Mouse (Mus musculus) cerebellum, adult 2 months (tissue): ENCODE measurements around the gene Rrp12. TPM values are rescaled to one million over a fixed set of nuclear protein-coding genes. Genes with fewer than 3 reads are reported as not detected.
"Not testable (repeated sequence)": the region's sequence is repeated elsewhere in the genome, so short reads cannot be mapped to it uniquely, and the experiment has no call there.

Experiments used
- DNase-seq, 2 experiments: peaks; one replicate each; pipeline ENCODE4 v3.0.0; 2021
- H3K27ac ChIP-seq: fragments of 200-500 bp; 2 replicates; pipeline ENCODE4 v1.5.1; 2012; ENCODE audit warnings: low read length, control low read depth, inconsistent platforms; ENCODE audit not compliant: insufficient read depth
- H3K27me3 ChIP-seq: fragments of 200-500 bp; 2 replicates; pipeline ENCODE4 v1.6.1; 2012; ENCODE audit warnings: inconsistent platforms, mild to moderate bottlenecking, low read length, moderate library complexity; ENCODE audit not compliant: control insufficient read depth, insufficient read depth
- H3K4me1 ChIP-seq: fragments of 200-500 bp; 2 replicates; pipeline ENCODE4 v1.6.1; 2011; ENCODE audit warnings: low read length; ENCODE audit not compliant: control insufficient read depth, insufficient read depth
- H3K4me3 ChIP-seq: fragments of 200-500 bp; replicated peaks from 2 replicates; pipeline ENCODE3; 2011; ENCODE audit warnings: mild to moderate bottlenecking, low read depth, low read length, control low read depth; ENCODE audit not compliant: insufficient read depth
- CTCF ChIP-seq: fragments of 200-500 bp; IDR thresholded peaks from 2 replicates; pipeline ENCODE4 v1.5.1; 2011; ENCODE audit warnings: low read depth, mild to moderate bottlenecking, control low read depth, low read length, moderate library complexity, borderline replicate concordance; ENCODE audit not compliant: insufficient read depth
- POLR2A ChIP-seq: fragments of 200-500 bp; IDR thresholded peaks from 2 replicates; pipeline ENCODE4 v1.6.1; 2011; ENCODE audit warnings: low read length, control low read depth, borderline replicate concordance; ENCODE audit not compliant: insufficient read depth
- WGBS: fragments of 180-500 bp; shearing (Covaris S2); methylation state at CpG from one replicate; pipeline ENCODE4 v1.1.7; 2018; 5-methylcytosine and 5-hydroxymethylcytosine counted together
- polyA plus RNA-seq: library from polyadenylated mRNA; depleted of rRNA; stranded (reverse); fragments of >200 nt; gene quantifications from 2 replicates; pipeline ENCODE4 v1.2.3, GENCODE M21; 2012

The Rrp12 gene
- polyA plus RNA-seq, 1 experiment: 15.1 TPM

- no peak overlapping the region for H3K4me3 ChIP-seq
- H3K27ac ChIP-seq: no peak overlapping the region
- no peaks in the 10 kb centered on the region for H3K4me1 ChIP-seq
- 93% methylated on average over 14 of the region's 14 CpGs for WGBS
- TF ChIP-seq POLR2A: no peak
- no peak for TF ChIP-seq CTCF
- H3K27me3 ChIP-seq: no peaks in the 10 kb centered on the region
- no peak for DNase-seq
These were observed 21.6 kb downstream of the Rrp12 start for GRCm38 (mm10) chr19:41874356-41874755.

- 98% methylated on average over 2 of the region's 2 CpGs for WGBS
- Histone ChIP-seq H3K27me3 (no peaks in the 10 kb centered on the region), H3K27ac (no peak overlapping the region), H3K4me1 (no peaks in the 10 kb centered on the region), H3K4me3 (no peak overlapping the region)
- TF ChIP-seq POLR2A (no peak), CTCF (no peak)
- no peak for DNase-seq
These were observed 23.7 kb downstream of the Rrp12 start for GRCm38 (mm10) chr19:41872285-41872684.

GRCm38 (mm10) chr19:41869946-41870345 is 26.0 kb downstream of the Rrp12 start:
- not testable (repeated sequence) for H3K27ac ChIP-seq
- 54% methylated on average over 5 of the region's 5 CpGs for WGBS

GRCm38 (mm10) chr19:41869296-41869695 is 26.7 kb downstream of the Rrp12 start:
- TF ChIP-seq POLR2A (no peak), CTCF (no peak)
- 86% methylated on average over 5 of the region's 5 CpGs for WGBS
- DNase-seq: no peak
- no peaks in the 10 kb centered on the region for H3K4me1 ChIP-seq
- no peak overlapping the region for H3K4me3 ChIP-seq
- H3K27ac ChIP-seq: no peak overlapping the region
- no peaks in the 10 kb centered on the region for H3K27me3 ChIP-seq

More at GRCm38 (mm10) chr19:41869946-41870345, 26.0 kb downstream of the Rrp12 start:
- not testable (repeated sequence) for H3K4me1 ChIP-seq, H3K4me3 ChIP-seq, DNase-seq, H3K27me3 ChIP-seq

- Histone ChIP-seq H3K4me3 (no peak overlapping the region), H3K4me1 (no peaks in the 10 kb centered on the region), H3K27ac (no peak overlapping the region), H3K27me3 (no peaks in the 10 kb centered on the region)
- TF ChIP-seq CTCF: no peak
- TF ChIP-seq POLR2A: no peak
- 93% methylated on average over 8 of the region's 8 CpGs for WGBS
- DNase-seq: no peak
These were observed 29.3 kb downstream of the Rrp12 start for GRCm38 (mm10) chr19:41866707-41867106.

- no peaks in the 10 kb centered on the region for H3K27me3 ChIP-seq
- no peak for DNase-seq
- TF ChIP-seq POLR2A (no peak), CTCF (no peak)
- no peak overlapping the region for H3K27ac ChIP-seq
- no peak overlapping the region for H3K4me3 ChIP-seq
- WGBS: 90% methylated on average over 3 of the region's 3 CpGs
- no peaks in the 10 kb centered on the region for H3K4me1 ChIP-seq
These were observed 38.1 kb downstream of the Rrp12 start for GRCm38 (mm10) chr19:41857816-41858310.

GRCm38 (mm10) chr19:41857086-41857762 is 38.7 kb downstream of the Rrp12 start:
- no peak for DNase-seq
- 91% methylated on average over 5 of the region's 5 CpGs for WGBS
- no peak overlapping the region for H3K4me3 ChIP-seq
- TF ChIP-seq CTCF (no peak), POLR2A (no peak)
- H3K4me1 ChIP-seq: no peaks in the 10 kb centered on the region
- no peak overlapping the region for H3K27ac ChIP-seq
- H3K27me3 ChIP-seq: no peaks in the 10 kb centered on the region

GRCm38 (mm10) chr19:41852423-41852822 is 43.5 kb downstream of the Rrp12 start:
- Histone ChIP-seq H3K27me3 (no peaks in the 10 kb centered on the region), H3K4me1 (no peaks in the 10 kb centered on the region), H3K4me3 (no peak overlapping the region), H3K27ac (no peak overlapping the region)
- no peak for DNase-seq
- 85% methylated on average over 4 of the region's 4 CpGs for WGBS
- TF ChIP-seq CTCF (no peak), POLR2A (no peak)
